Mouse (Mus musculus): ENCODE results near the gene Thsd4.

DNA sequence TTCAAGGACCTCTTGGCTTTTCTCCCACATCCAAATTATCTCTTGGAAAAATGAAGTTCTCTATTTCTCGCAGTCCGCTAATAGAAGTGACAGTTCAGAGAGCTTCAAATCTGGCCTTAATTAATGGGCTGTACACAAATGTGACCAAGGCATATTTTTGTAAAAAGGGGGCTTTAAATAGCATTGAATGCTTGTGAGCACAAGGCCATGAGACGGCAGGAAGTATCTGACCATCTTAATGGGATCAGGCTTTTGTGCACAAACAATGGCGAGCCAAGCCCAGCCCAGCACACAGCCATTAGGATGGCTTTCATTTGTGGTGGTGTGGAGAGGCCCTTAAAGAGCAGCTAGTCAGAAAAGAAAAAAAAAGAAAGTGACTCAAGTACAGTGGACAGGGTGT is 445.4 kb downstream of the Thsd4 start:
- TF ChIP-seq GATA1 (IDR thresholded peaks at IDR 0.05; ENCODE audit: borderline replicate concordance, low read length): no peak
- TF ChIP-seq FLI1 (IDR thresholded peaks at IDR 0.05; ENCODE audit: low read length): no peak
